Mouse (Mus musculus) T-helper 17 cell (primary cell): ENCODE measurements around the gene Gm11084.
"Not testable (repeated sequence)": the region's sequence is repeated elsewhere in the genome, so short reads cannot be mapped to it uniquely, and the experiment has no call there.

ENCODE experiments used
- in situ Hi-C, 2 experiments: fragments of 300-600 bp; cut with MboI, MseI; formaldehyde crosslinking; loops; 1 replicate in 1 of 2; 2 replicates in 1 of 2; pipeline ENCODE4 v1.15.1; 2025; ENCODE audit warnings: high pct_unique_total_duplicates in 2 of 2

The Gm11084 gene

GRCm38 (mm10) chr2:72986616-72987015 lies at the start of gene Gm11084:
Gene Gm11084, minus strand, starts transcription at chr2:72986716.
- in situ Hi-C loops: loop anchor here in 1 of 2 experiments (10.0 kb wide), 1 partner anchor 288 kb away; the partner anchor contains the start of gene Sp9

DNA sequence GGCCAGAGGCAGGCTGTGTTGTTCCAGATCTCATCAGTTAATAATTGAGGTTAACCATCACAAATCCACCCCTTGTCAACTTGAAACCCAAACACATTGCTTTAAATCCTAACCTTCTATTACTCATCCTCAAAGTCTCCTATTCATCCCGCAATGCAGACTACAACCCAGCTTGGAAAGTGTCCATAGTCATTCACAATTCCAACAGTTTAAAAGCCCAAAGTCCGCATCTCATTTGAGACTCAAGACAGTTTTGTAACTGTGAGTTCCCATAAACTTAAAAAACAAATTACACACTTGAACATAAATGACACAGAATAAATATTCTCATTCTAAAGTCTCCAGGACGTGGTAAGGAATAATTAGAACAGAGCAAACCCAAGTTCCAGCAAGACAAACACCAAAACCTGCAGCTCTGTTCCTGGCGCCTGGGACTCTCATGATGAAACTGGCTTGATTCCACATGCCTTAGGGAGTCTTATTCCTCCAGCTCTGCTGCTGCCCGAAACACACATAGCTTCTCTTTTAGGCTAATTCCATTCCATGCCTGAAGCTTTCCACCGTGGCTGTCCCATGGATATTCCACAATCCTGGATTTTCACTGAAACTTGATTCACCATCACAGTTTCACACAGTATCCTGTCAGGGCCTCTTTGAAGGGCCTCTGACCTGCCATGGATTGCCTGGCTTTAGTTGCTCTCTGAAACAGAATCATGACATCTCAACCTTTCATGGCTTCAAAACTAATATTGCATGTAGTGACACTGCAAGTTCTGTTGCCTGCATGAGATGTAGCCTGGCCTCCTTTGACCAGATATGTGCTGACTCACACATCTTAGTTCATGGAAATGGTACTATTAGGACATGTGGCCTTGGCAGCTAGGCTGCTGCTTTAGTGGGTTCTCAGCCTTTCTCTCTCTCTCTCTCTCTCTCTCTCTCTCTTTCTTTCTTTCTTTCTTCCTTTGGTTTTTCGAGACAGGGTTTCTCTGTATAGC lies 44.8 kb upstream of the Gm11084 start:
- in situ Hi-C loops: no loop called here

- in situ Hi-C loops: loop anchor here in 1 of 2 experiments (10.0 kb wide), 1 partner anchor 1215 kb away; no protein-coding TSS in a partner anchor
Measured at GRCm38 (mm10) chr2:73029846-73030245, 43.3 kb upstream of the Gm11084 start.

DNA sequence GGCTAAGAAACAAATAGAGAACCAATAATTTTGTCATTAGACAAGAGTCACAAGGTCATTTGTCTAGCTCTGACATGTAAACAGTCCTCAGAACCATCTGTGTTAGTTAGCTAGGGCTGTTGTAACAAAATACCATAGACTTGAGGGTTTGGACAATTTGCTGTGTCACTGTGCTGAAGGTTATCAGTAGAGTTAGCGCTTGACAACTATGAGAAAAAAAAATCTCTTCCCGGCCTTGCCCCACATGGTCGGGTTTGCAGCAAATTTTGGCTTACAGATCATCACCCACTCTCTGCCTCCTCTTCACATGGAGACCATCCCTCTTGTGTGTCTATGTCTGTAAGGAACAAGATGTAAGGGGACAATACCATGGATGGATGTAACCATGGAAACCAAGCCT lies 41.5 kb upstream of the Gm11084 start:
- in situ Hi-C loops: loop anchor here in 1 of 2 experiments (10.0 kb wide), 1 partner anchor 1217 kb away; no protein-coding TSS in a partner anchor

- in situ Hi-C loops: loop anchor here in 1 of 2 experiments (10.0 kb wide), 1 partner anchor 1218 kb away; no protein-coding TSS in a partner anchor
Measured at GRCm38 (mm10) chr2:73027126-73027525, 40.6 kb upstream of the Gm11084 start.

- in situ Hi-C loops: loop anchor here in 1 of 2 experiments (10.0 kb wide), 1 partner anchor 1221 kb away; no protein-coding TSS in a partner anchor
Measured at GRCm38 (mm10) chr2:73023803-73024202, 37.3 kb upstream of the Gm11084 start.

DNA sequence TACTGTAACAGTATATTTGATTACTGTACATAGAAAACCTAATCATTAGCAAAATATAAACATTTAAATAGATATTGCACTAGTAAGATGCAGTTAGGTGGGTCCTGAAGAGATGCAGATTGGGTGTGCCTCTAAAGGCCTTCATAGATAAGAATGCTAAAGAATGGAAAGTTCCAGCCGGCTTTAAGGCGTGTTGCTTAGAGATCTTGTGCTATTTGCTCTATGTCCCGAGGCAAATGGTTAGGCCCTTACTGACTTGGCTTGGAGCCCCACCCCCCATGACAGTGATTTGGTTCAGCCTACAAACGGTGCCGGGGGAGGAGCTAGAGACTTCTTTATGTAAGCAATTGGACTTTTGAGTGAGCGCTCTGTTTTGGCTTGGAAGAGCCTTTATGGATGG lies 34.5 kb upstream of the Gm11084 start:
- in situ Hi-C loops: loop anchor here in 1 of 2 experiments (10.0 kb wide), 1 partner anchor 1224 kb away; no protein-coding TSS in a partner anchor

DNA sequence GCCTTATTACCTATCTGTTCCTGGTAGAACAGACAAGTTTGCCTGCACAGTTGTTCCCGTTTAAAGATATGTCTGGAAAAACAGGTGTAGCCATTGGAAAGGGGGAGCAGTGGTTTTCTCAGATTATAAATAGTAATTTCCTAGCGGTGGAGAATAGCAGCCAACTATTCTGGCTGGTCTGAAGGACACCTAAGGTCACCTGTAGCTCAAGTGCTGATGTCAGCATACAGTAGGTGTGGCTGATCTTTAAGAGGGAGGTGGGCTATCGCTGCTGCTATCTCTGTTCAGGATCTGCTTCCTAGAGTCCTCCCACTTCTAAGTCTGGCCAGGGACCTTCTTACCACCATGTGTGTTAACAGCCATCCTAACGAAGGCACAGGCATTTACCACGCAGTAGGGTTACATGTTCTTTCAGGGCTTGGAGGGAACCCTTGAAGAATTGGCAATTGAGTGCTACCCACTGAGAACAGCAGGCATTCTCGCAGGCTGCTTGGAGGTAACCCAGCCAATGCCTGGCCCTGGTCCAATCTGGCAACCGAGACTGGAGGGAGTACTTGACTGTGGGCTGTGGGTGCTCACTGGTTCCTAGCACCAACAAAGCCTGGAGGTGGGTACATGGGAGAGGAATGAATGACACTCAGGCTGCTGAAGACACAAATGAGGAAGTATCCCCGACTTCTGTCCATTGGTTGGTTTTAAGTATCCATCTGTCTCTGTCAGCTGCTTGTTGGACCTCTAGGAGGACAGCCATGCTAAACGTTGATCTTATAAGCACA lies 33.0 kb upstream of the Gm11084 start:
- in situ Hi-C loops: loop anchor here in 1 of 2 experiments (10.0 kb wide), 1 partner anchor 1225 kb away; no protein-coding TSS in a partner anchor

- in situ Hi-C loops: not testable (repeated sequence)
Measured at GRCm38 (mm10) chr2:73014063-73014462, 27.5 kb upstream of the Gm11084 start.

DNA sequence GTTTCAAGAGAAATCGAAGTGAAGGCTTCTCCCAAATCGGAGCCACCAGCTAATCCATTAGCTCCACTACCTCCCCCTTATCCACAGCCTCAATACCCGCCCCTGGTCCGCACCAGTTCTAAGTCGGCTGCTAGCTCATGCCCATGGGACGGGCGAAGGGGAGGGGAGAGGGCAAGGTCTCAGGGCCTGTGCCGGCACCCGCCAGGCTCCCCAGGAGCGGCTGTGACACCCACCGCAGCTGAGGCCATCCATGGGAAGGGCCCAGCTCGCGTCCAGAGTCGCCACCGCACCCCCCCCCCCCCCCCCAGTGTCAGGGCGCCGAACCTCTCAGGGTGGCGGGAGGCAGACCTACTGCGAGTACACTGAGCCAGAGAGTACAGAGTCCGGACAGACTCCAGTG lies 26.1 kb upstream of the Gm11084 start:
- in situ Hi-C loops: no loop called here

- in situ Hi-C loops: no loop called here
Measured at GRCm38 (mm10) chr2:73007472-73007871, 21.0 kb upstream of the Gm11084 start.

GRCm38 (mm10) chr2:73005611-73006515 lies 19.3 kb upstream of the Gm11084 start:
- in situ Hi-C loops: no loop called here

GRCm38 (mm10) chr2:73003751-73004717 lies 17.5 kb upstream of the Gm11084 start:
- in situ Hi-C loops: no loop called here

DNA sequence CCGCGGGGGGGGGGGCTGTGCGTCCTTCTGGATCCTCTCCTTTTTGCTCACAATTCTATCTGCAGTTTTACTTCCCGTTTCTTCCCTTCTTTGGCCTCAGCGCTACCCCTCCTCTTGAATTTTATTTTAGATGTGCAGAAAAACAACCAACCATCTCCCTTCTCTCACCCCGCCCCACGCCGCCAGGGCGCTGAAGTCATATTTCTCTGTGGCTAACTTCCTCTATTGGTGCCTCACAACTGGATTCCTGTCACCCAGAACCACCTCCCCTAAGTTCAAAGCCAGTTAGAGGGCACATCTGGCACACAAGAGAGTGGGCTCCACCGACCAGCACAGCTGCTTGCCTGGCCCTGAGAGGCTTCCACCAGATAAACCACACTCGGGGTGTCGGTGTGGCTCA lies 16.5 kb upstream of the Gm11084 start:
- in situ Hi-C loops: no loop called here

DNA sequence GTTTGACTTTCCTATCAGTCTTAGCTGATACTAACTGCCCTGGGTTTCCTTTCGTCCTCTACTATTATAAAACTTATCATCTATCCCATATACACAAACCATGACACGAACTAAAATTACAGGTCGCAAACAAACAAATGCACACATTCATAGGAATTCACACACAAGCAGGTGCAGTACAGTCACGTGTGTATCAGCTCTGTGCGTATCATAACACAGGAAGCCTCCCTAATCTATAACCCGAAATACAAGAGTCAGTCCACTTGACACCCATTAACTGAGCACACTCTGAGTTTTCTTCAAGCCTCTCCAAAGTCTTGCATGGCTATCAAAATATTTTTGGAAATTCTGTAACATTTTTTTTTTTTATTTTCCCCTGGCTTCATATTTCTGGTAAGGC lies 15.9 kb upstream of the Gm11084 start:
- in situ Hi-C loops: no loop called here

GRCm38 (mm10) chr2:73001994-73002393 lies 15.5 kb upstream of the Gm11084 start:
- in situ Hi-C loops: no loop called here

GRCm38 (mm10) chr2:73000194-73000593 lies 13.7 kb upstream of the Gm11084 start:
- in situ Hi-C loops: no loop called here

DNA sequence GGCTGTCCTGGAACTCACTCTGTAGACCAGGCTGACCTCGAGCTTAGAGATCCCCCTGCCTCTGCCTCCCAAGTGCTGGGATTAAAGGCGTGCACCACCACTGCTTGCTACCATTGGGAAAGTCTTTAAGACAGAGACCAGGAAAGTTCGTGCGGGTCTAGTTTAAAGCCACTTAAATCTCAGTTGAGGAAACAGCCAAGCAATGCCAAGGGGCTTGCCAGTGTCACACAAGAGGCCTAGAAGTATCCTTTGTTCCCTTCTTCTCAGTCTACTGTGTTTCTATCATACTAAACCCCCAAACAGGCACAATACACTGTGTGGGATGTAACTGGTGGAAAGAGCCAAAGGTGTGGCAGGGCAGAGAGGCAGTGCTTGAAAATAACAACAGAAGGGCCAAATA lies 11.1 kb upstream of the Gm11084 start:
- in situ Hi-C loops: no loop called here

- in situ Hi-C loops: no loop called here
Measured at GRCm38 (mm10) chr2:72996808-72997378, 10.4 kb upstream of the Gm11084 start.
